Mouse (Mus musculus): Measurements from ENCODE around the gene Afdn.
"Not testable (repeated sequence)": the region's sequence is repeated elsewhere in the genome, so short reads cannot be mapped to it uniquely, and the experiment has no call there.

Afdn gene

DNA sequence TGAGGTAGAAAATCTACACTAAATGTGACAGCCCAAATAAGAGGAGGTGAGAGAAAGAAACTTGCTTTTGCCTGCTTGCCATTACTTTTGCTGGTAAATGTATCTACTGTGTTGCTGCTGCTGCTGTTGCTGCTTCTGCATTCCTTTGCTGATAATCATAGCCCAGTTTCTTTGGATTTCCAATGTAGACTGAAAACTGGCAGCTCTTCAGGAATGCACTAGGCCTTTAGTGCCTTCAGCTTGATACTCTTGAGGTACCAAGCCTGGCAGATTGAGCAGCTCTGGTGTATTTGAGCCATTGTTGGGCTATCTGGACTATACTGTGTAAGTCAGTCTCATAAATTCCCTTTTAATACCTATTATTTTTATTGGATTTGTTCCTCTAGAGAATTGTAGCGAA is 18.5 kb downstream of the Afdn start:
- no peak for DNase-seq

DNA sequence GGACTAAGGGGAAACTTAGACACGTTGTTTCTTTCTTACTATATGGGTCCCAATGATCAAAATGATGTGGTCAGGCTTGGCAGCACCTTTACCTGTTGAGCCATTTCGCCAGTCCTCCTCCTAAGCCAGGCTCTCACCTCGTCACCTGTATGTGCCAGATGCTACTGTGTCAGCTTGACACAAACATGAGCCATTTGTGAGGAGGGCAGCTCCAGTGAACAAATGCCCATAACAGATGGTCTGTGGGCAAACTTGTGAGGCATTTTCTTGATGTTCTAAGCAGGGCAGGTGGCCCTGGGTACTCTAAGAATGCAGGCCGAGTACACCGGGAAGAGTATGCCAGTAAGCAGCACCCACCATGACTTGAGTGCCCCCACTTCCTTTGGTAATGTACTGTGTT is 21.6 kb downstream of the Afdn start:
- peak; percentile 57 to 77 for DNase-seq

DNA sequence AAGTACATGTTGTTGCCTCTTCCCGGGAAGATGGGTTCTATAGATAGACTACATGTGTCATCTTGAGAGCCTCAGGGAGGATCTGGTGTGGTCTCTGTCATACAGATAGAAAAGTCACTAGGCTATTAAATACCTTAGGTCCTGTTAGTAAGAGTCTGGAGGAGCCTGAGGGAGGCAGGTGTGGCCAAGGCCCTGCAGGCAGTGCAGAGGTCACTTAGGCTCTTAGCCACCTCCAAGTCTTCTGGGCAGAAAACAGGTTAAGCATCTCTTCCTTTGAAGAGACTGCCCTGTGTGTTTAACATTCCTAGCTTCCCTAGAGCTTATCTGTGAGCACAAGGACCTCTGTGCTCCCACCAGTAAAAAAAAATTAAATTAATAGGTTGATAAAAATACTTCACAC is 23.1 kb downstream of the Afdn start:
- DNase-seq = no peak

DNA sequence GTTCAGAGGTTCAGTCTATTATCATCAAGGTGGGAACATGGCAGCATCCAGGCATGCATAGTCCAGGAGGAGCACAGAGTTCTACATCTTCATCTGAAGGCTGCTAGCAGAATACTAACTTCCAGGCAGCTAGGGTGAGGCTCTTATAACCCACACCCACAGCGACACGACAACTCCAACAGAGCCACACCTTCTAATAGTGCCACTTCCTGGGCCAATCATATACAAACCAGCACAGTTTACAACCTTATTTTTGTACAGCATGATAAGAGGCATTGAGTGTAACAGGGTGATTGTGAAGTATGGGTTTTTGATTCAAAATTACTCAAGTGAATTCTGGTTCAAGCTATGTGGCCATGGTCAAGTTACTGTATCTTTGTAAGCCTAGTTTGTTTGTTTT is 29.7 kb downstream of the Afdn start:
- not testable (repeated sequence) for DNase-seq

DNA sequence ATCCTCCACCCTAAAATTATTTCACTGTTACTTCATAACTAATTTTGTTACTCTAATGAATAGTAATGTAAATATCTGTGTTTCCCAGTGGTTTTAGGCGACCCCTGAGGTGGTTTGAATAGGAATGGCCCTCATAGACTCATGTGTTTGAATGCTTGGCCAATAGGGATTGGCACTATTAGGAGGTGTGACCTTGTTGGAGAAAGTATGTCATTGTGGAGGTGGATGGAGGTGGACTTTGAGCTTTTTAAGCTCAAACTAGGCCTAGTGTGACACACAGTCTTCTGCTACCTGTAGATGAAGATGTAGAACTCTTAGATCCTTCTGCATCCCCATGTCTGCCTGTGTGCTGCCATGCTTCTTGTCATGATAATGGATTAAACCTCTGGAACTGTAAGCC is 37.4 kb downstream of the Afdn start:
- no peak for DNase-seq

DNA sequence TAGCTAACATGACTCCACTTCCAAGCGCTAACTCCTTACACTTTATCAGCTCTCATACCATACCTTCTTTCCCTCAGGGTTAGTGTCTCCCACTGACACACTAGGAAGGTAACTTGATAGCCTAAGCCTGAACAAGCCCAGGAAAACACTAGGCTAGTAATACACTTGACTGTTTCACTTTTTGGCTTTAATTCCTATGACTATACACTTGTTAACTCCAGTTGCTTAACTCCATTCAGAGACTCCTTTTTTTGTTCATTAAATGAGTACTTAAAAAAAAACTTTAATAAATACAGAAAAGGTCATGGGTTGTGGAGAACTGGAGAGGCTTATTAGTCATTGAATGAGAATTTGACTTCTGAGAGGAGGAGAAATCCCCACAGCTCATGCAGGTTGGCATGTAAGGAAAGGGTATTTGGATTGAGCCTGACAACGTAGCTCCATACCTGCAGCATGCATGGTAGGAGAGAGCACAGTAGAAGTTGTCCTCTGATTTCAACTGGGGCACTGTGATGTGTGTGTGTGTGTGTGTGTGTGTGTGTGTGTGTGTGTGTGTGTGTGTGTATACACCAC is 42.6 kb downstream of the Afdn start:
- no peak for DNase-seq

DNA sequence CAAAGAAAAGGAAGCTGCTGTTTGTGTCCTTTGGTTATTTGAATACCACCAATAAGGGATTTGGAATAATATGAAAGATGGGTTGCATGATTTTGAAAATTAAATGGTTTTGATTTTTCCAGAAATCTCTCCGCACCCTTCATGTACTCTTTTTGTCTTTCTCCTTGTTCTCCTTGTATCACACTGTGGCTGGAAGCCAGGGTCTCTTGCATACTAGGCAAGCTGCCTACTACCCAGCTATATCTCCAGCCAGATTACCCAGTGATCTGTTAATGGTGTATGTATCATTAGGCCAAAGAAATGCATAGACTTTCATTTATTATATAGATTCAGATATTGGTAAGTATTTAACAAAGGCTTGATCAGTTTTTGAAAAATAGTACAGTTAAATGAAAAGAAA is 45.7 kb downstream of the Afdn start:
- peak in 1 of 2 experiments; percentile 19 for DNase-seq

DNA sequence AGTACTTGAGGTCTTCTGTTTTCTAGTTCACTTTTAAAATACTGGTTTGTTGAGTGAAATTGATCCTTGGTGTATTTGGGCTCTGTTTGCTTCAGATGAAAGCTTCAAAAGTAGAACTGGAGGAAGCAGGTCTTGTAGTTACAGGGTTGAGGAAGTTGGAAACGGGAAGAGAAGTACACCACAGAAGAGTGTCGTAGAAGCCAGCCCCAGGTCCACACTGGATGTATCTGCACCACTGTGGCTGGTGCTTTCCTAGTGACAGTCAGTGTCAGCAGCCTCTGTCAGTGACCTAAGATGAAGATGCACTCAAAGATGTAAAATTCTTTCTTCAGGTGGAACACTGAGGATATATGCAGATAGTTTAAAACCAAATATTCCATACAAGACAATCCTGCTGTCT is 57.5 kb downstream of the Afdn start:
- no peak for DNase-seq

DNA sequence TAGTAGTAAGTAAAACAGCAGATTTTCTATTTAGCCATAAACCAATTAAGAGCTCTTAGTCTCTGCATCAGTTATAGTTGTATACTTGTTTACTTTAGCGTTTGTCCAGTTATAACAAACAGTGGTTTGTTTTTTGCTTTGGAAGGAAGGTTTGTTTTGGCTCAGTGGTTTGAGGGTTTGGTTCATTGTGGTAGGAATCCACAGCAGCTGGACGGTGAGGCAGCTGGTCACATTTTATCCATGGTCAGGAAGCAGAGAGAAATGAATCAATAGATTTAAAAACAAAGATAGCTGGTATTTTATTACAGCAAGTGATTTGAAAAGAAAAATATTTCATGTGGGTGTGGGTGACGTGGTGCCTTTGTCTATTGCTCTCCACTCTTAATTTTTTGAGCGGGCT is 59.0 kb downstream of the Afdn start:
- no peak for DNase-seq

DNA sequence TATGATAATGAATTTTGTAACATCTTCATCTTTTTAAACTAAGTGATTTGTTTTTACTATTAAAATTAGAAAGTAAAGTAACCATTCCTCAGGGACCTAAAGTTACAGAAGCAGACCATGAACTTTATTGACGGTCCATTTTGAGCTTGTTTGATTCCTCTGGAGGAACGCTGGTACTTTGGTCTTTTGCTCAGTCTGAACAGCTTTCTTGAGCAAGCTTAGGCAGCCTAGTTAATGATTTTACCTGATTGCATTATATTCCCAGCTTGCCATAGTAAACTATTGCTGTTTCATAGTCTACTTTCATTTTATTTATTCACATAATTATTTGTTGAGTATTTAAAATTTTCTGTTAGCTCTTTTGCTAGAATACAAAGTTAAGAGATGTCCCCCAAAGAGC is 60.3 kb downstream of the Afdn start:
- no peak for DNase-seq

DNA sequence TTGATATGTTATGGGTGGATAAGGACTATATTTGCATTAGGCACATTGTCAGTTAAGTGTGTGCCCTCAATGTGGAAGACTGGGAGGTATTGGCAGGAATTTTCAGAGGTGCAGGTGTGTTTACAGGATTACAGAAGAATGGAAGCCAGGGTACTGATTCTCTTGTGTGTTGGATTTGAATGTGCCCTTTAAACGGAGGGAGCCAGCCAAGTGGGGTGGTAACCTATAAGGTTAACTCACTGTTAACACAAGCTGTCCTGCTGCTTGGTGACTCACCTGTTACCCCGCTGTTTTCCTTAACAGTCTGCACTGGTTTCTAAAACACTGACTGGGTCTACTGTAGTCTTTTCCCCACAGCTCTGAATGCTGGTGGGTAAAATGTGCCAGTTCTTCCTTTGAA is 65.1 kb downstream of the Afdn start:
- peak in 1 of 2 experiments; percentile 40 for DNase-seq

DNA sequence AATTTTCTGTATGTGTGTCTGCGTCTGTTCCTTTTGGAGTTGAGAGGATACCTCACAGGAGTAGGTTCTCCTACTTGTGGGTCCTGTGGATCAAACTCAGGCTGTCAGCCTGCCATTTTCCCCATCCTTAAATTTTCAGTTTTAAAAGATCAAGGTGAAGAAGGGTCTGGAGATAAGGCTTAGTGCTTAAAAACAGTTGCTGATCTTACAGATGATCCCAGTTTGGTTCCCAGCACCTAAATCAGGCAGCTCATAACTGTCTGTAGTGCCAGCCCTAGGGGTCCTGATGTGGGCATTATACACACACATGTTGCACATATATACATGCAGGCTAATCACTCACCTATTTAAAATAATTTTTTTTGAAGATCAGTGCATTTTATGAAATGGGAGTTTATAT is 69.9 kb downstream of the Afdn start:
- no peak for DNase-seq

DNA sequence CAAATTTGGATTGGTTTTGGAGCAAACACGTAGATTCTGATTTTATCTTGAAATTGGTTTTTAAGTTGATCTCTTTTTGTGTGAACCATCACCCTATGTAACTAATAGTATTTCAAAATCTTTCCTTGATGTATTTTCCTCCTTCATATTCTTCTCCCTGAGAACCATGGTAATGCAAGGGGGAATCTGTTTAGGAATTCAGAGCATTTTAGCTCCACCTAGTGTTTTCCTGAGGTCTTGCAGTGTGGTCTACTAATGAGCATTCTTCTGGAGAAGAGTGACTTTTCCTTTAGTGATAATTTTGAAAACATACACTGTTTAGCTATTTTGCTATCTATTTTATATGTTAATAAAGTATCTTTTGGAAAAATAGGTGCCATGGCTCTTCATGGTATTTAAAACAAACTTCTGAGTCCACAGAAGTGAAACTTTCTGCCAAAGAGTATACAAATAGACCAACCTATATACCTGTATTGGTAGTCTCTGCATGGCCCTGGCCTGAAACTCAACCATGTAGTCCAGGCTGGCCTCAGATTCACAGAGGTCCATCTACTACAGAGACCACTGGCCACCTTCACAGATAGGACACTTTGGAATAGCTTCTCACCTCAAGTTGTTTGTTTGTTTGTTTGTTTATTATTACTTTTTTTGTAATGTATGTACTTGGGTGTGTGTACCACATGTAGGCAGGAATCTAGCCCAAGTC is 70.5 kb downstream of the Afdn start:
- DNase-seq = peak; percentile 69 to 71

DNA sequence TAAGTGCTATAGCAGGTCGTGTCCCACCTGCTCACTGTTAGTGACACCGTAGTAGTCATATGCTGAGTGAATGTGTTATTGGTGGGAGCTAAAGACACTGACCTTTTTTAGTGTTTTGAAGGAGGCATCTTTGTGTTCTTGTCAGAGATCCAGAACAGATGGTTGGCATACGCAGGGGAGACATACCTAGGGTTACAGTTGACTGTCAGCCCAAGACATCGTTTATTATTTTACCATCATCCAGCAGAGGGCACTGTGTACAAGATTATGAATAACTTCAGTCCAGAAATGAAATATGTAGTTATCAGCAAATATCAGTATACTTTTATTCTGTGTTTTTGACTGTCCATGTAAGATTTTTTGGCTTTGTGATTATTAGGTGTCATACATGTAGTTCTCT is 75.5 kb downstream of the Afdn start:
- DNase-seq = peak; percentile 67 to 76

DNA sequence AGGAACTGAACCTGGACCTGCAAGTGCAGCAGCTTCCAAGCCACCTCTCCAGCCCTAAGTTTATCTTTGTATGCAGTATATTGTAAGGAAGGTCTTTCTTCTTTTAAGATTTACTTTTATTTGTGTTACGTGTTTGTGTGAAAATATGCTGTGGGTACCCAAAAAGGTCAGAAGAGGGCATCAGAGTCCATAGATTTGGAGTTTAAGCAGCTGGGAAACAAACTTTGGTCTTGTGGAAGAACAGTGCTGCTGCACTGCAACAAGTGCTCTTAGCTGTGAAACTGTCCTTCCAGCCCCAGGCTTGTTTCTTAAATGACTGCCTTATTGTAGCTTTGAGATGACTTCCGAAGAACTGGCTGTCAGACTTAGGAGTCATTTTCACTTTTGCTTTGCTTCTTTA is 89.8 kb downstream of the Afdn start:
- DNase-seq = no peak

DNA sequence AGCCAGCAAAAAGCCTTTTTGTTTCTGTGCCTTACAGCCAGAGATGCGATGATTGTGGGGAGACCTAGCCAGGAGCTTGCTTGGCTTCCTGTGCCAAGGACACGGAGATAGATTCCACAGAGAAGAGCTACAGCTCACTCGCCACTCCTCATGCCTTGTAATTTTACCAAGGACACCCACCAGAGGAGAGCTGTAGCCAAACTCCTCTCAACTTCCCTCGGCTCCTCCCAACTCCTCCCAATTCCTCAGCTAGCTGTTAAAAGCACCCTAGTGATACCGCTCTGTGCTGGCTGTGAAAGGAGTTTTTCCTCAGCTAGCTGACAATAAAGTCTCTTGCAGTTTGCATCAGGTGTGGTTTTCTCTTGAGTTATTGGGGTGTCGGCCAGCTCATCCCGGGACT is 93.5 kb downstream of the Afdn start:
- DNase-seq = not testable (repeated sequence)

DNA sequence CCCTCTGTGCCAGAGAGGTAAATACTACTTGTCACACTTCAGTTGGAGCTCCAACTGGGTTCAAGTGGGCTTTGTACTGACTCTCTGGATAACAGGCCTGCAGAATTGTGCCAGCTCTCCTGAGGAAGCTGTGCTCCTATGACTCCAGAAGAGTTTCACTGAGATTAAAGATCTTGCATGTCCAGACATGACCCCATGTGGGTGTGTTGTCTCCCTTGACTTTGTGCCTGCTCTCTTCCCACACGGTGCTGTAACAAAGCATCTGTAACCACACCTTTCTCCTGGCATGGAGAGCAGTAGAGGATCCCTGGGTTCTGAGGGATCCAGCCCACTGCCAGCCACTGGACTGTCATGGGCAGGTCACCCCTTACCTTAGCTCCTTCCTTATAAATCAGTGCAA is 95.1 kb downstream of the Afdn start:
- DNase-seq = no peak

DNA sequence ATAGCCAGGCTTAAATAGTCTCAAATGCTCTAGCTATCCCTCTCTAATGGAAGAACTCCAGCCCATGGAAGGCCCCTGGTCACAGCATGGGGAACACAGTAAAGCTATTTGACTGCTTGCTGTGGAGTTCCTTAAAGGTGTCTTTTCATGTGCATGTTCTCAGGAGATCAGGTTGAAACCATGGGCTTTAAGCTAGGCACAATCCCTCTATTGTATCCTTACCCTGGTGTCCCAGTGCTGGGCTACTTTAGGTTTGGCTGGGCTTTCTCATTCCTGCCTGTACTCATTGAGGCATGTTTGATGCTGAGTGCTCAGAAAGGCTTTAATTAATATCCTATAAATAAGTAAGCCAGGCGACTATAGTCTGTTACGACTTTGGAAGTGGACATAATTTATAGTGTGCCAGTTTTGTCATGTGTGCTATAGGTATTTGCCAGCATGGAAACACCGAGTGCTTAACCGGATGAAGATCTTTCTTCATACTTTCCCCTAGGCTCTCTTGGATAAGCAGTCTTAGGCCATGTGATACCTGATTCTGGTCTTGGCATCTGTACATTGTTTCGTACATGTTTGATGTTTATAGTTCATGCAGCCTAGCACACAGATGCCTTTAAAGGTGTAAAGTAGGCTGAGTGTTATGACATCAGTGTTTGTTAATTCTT is 96.2 kb downstream of the Afdn start:
- DNase-seq = no peak

DNA sequence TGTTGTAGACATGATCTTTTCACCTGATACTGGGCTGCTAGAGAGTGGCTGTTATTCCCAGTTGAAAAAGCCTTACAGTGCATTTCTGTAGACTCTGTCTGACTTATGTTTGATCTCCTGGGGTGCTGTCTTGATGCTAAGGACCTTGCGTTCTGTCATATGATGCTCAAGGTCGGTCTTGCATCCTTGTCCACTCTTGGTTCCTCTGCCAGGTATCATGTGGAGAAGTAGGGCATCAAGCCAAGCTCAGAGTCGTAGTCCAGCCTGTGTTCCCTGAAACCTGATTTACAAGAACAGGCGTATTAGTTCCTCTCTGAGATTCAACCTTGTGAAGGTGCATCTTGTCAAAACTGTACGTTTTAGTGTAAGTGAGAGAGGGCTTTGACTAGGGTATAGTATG is 105.0 kb downstream of the Afdn start:
- DNase-seq = peak; percentile 88 to 90

DNA sequence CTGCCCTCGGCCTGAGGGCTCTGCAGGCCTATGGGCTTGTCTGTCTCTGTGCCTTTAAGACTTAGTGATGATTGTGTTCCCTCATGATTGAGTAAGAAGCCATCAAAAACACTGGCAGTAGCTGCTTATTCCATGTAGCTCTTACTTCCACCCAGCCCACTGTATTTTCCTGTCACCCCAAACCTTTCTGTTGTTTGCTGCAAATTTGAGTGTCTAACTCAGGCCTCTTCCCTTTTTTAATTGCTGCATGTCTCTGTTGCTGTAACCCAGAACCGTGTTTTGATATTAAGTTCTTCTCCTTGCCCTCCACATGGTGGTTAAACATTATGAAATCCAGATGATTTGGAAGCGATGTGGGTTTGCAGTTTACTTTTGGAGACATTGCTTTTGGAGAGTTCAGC is 106.6 kb downstream of the Afdn start:
- no peak for DNase-seq

DNA sequence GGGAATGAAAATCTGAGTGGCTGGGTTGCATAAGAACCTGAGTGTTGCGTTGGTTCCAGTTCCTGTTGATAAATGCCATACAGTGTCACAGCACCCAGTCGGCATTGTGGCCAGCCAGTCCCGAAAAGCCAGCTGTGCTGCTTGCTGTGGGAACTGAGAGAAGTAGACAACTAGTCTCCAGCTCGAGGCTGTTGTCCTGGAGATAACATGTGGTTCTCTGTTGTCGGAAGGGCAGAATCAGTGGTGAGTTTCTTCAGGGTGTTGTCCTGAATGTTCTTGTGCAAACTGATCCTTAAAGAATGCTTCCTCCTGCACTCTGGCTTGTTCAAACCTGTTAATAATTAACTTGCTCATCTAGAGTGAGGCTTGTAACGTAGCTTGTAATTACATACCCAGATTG is 107.1 kb downstream of the Afdn start:
- DNase-seq = no peak

DNA sequence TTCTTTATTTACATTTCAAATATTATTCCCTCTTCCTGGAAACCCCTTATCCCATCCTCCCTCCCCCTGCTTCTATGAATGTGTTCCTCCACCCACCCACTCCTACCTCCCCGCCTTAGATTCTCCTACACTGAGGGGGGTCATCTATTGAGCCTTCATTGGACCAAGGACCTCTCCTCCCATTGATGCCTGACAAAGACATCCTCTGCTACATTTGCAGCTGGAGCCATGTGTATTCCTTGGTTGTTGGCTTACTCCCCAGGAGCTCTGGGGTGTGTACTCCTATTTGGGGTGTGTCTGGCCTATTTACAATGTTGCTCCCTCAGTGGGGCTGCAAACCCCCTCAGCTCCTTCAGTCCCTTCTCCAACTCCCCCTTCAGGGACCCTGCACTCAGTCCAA is 109.9 kb downstream of the Afdn start:
- no peak for DNase-seq

DNA sequence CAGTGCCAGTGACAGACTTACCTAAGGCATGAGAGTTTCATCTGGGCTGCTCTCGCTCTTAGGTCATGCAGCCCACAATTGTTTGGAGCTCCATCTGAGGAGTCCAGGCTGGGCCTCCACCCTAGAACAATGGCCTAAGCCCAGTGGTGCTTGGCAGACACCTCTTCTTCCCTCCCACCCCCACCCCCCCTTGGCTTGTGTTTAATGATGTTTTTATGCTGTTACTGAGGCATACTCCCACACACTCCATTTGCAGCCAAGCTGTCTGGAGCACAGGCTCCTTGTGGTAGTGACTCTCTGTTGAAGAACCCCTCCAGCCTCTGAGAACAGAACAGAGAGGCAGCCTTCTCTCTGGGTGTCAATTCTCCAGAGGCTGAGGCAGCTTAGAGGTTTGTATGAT is 113.9 kb downstream of the Afdn start:
- DNase-seq = no peak

DNA sequence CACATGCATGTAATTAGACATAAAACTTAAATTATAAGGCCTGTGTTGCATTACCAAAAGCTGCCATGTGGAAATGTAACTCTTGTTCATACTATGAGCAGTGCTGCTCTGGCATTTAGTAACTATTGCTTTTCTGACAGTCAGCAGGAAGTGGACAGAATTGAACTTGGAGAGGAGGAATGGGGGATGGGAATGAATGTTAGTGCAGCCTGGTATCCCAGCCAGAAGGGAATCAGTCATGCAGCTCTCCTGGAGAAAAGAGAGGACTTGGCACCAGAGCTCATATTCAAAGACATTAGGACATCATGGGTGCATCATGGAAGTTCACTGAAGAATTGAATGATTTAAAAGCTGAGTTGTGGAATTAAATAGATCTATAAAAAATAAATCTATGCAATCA is 117.1 kb downstream of the Afdn start:
- DNase-seq = no peak

DNA sequence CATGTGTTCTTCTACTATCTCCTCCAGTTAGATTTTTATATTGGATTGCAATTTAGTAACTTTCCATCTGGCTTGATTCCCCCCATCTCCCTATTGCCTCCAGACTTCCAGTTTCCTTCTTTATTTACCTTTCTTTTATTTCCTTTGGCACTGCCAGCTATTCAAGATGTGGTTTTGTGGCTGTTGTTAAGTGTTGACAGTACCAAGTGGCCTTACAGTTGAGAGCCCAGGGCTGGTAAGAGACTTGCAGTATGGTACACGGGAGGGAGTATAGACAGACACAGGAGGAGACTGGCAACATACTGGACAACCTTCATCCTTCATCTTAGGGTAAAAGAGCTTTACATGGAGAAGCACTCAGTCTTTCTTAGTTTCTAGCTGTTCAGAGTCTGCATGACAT is 119.4 kb downstream of the Afdn start:
- no peak for DNase-seq
